Mouse (Mus musculus) liver, postnatal 0 days (tissue): ENCODE results near the gene Olfr314.
"Not testable (repeated sequence)": the region's sequence is repeated elsewhere in the genome, so short reads cannot be mapped to it uniquely, and the experiment has no call there.

ENCODE experiments used
- CTCF ChIP-seq: sonication (generic); IDR thresholded peaks from 2 replicates; pipeline ENCODE4 v1.5.1; 2016; ENCODE audit warnings: antibody characterized with exemption, low read depth
- EP300 ChIP-seq: IDR thresholded peaks from 2 replicates; pipeline ENCODE4 v1.6.1; 2016; ENCODE audit warnings: antibody characterized with exemption, low read depth, mild to moderate bottlenecking

DNA sequence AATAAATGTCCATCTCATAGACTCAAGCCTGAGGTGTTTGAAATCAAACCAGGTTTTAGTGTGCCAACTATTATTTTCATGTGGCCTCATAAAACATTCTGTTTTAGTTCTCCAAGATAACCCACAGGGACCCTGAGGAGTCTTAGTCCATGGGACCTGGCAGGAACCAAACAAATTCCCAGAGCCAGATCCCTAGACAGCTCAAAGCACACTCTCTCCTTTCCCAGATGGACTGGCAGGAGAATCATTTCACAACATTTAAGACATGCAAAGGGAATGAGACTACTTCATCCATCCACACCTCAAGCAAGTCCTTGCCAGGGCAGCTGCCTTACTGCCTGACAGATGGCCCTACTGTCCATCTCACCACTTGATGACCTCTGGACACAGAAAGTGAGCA lies 46.2 kb downstream of the Olfr314 start, which contains the start of gene Olfr312:
- TF ChIP-seq CTCF, EP300: not testable (repeated sequence)
